Mouse (Mus musculus) fat pad, adult 2 months (tissue): ENCODE data around the gene Lsg1.

Experiments
- DNase-seq: peaks from one replicate; pipeline ENCODE4 v3.0.0-alpha.2; 2011; ENCODE audit warnings: low read depth, low spot score; ENCODE audit errors: extremely low read depth

Gene Lsg1

DNA sequence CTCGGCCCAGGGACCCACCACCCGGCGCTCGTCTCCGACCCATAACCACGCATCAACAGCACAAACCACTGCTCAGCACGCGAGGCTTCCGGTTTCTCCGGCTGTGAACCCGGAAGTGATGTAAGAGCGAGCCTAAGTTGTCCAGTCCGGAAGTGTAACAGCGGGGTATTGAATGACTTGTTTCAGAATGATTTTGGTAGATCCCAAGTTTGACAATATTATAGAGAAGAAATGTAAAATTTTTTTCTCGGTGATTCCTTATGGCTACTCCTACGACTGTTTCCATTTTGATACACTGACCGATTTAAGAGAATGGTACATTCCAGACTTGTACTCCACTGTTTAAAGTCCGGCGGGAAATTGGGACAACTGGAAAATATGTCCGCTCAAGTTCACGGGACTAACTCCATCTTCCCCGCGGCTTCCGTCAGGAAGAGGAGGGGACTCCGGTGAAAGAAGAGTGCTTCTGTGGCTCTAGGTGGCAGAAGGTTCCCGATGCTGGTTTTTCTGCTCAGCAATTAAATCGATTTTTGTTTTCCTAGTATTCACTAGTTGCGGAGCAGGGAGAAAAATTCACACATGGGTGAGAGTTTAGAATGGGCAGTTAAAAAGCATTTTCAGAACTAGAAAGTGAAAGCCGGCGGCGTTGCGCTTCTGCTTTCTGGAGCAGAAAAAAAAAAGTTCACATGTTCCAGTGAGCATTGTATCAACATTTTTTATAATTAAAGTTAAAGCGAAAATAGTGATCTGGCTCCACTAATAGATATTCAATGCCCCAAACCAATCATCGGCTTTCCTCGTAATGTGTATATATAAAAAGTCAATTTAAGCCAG is at the start of gene Lsg1:
Gene Lsg1 (minus strand): TSS at position 99 of the 834 bp plus-strand sequence.
- DNase-seq = peak; percentile 84

GRCm38 (mm10) chr16:30633906-30634746 is 46.7 kb upstream of the Lsg1 start:
- no peak for DNase-seq

DNA sequence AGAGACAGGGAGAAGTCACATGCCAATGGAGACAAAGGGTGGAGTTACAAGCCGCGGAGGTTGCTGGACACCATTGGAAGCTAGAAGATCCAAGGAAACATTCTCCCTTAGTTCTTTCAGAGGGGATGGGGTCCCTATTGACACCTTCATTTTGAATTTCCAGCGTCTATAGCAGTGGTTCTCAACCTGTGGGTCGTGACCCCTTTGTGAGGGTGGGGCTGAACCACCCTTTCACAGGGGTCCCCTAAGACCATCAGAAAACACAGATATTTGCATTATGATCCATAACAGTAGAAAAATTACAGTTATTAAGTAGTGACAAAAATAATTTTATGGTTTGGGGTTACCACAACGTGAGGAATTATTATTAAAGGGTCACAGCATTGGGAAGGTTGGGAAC is 42.1 kb upstream of the Lsg1 start:
- DNase-seq = no peak

GRCm38 (mm10) chr16:30628401-30628800 is 41.0 kb upstream of the Lsg1 start:
- no peak for DNase-seq

DNA sequence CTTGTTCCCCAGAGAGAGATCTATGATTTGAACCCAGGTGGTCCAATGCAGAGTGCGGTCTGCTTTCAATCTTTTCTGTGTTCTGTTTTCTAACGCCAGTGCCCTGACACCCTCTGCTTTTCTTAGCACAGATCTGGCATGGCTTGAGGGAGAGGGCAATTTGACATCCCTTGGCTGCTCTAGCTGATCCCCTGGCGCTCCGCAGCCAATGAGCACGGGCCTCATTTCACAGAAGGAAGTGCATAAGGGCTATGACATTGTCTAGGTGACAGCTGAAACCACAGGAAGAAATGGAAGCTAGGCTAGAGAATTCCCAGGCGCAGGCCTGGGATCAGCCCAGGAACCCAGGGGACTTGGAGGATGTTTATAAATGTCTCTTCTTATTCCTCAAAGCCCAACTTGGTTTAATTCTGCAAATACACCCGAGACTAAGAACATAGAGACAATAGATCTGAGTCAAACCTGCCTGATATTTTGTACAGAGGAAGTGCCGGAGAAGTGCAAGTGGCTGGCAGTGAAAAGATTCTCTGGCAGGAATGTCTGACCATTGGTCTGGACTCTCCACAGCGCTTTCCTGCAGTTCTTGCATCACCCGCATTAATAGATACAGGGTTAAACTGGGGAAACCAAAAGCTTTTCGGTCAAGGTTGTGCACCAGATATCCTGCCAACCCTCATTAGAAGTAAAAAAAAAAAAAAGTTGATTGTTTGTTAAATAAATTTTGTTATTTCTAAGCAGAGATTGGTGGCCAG is 40.4 kb upstream of the Lsg1 start:
- DNase-seq = no peak

DNA sequence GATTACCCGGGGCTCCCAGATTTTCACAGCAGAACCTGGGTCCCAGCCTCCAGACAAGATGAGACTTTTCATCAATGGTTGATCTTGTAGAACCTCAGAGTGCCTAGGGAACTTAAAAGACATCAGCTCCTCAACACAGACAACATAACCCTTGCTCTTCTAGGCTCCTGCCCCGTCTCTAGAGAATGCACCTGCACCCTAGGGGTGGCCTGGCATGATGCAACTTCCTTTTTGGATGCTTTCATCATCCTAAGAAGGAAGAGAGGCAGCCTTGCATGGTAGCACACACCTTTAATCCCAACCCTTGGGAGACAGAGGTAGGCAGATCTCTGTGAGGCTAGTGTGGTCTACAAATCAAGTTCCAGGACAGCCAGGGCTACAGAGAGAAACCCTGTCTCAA is 37.2 kb upstream of the Lsg1 start:
- DNase-seq = no peak

- DNase-seq = no peak
Measured at GRCm38 (mm10) chr16:30623645-30624044, 36.3 kb upstream of the Lsg1 start.

DNA sequence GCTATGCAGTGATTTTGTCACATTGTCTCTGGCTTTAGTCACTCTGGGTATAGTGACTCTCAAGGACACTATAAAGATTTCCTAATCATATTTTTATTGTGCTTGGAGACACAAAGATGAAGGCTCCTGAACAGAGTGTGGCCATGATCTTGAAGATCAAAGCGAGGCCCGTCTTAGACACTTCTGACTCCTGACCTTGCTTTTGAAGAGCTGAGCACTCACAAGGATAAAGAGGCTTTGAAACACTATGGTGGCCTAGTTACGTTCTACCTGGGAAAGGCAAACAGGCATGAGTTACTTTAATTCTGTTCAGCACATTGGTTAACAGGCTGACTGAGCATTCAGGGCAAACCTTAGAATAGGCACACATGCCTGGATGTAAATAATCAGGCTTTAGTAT is 28.9 kb upstream of the Lsg1 start:
- no peak for DNase-seq

DNA sequence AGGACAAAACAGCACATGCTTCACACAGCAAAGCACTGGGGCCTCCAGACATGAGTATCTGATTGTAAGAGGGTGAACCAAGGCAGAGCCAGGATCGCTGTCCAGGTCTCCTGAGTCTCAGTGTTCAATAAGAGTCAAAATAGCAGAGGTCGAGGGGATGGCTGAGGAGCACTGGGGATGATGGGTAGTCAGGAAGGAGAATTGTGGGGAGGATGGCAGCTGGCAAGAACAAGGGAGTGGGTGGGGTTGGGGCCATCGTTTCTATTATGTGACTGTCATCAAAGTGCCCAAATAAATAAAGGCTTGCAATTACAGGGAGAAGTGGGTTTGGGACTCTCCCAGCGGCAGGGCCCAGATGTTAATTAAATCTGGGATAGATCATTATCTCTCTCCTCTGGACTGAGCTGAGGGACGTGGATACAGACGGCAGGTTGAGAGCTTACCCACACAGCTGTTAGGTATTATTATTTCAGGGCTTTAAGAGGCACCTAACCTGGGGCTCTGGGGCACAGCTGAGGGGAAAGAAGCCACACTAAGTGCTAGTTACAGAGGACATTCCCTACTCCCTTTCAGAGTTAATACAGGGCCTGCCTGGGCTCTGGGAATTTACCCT is 27.4 kb upstream of the Lsg1 start:
- DNase-seq = no peak

GRCm38 (mm10) chr16:30614122-30614521 is 26.7 kb upstream of the Lsg1 start:
- no peak for DNase-seq

GRCm38 (mm10) chr16:30613122-30613521 is 25.7 kb upstream of the Lsg1 start:
- no peak for DNase-seq

DNA sequence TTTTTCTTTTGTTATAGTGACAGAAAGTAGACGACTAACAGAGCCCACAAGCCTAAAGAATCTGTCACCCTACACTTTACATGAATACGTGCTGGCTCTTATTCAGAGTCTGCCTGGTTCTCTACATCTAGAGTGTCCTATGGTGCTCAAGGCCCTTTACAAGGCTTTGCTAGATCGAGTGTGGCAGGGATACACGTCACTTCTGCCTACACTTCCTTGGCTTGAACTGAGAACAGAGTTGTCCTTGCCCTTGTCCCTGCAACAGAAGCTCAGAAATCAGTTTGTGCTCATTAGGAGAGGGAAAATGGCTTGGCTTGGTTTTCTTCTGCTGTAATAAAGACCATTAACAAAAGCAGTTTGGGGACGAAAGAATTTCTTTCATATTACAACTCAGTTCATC is 23.9 kb upstream of the Lsg1 start:
- no peak for DNase-seq

DNA sequence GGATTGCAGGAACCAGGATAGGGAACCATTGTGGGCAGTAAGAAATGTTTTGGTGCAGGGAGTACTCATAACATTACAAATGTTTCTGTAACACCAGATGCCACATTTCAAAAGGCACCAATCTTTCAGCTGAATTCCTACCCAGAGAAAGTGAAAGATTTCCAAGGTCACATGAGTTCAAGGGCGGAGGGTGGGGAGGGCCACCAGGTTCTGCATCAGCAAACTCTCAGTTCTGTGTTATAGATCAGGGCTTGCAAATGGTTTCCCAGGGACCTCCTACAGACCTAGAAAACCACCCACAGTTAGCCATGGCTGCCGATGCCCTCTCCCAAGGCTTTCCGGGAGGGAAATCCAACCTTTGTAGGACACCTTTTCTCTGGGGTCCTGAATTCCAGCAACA is 20.5 kb upstream of the Lsg1 start:
- DNase-seq = no peak

GRCm38 (mm10) chr16:30605528-30605927 is 18.1 kb upstream of the Lsg1 start:
- DNase-seq = no peak

- DNase-seq = no peak
Measured at GRCm38 (mm10) chr16:30604807-30605137, 17.4 kb upstream of the Lsg1 start.

DNA sequence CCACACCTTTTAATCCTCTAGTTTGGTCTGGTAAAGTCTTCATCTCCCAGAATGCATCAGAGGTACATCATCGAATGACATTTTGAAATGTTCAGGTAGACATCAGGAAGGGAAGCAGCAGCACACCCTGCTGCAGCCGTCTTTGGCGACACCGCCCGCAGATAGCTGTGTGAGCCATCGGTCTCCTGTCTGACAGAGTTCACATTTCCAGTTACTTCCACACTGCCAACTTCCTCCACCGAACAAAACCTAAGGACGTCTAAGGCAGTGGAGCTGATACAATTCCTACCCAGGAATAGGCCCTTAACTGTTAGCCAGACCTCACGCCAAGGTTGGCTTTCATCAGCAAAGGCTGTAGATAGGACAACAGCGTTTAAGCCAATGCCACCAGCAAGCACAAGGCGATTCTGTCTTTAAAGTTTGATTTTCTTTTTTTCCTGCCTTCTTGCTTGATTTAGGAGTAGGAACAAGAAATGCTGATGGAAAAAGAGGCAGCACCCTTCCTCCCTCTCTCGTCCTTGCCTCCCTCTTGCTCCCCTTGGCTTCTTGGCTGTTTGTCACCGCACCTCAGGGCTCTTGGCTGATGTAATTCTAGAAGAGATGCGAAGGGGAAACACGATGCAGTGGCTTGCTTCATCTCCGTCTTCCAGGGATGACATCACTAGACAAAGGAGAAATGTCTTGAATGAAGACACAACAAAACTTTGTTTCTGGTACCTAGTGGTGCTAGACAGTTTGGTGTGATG is 16.8 kb upstream of the Lsg1 start:
- no peak for DNase-seq

GRCm38 (mm10) chr16:30603531-30603842 is 16.1 kb upstream of the Lsg1 start:
- no peak for DNase-seq

- DNase-seq = no peak
Measured at GRCm38 (mm10) chr16:30602684-30603530, 15.5 kb upstream of the Lsg1 start.

DNA sequence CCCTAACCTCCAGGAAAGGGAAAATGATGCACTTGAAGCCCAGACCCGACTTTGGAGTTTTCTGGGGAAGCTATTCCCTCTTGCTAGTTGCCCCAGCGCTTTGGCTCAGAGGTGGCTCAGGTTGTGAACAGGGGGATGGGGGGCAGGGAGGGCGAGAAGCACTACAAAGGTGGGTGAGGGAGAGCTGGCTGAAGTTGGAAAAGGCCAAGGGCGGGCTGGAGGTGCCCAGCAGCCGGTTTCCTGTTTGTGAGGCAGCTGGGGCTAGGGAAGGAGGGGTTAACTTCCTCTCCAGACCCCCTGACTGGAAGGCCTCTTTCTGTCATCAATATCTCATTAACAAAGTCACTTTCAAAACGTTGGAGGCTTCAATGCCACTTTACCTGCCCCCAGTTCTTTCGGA is 14.6 kb upstream of the Lsg1 start:
- DNase-seq = no peak
